Mouse (Mus musculus): ENCODE data around the gene Adgrg1.

Adgrg1 gene

DNA sequence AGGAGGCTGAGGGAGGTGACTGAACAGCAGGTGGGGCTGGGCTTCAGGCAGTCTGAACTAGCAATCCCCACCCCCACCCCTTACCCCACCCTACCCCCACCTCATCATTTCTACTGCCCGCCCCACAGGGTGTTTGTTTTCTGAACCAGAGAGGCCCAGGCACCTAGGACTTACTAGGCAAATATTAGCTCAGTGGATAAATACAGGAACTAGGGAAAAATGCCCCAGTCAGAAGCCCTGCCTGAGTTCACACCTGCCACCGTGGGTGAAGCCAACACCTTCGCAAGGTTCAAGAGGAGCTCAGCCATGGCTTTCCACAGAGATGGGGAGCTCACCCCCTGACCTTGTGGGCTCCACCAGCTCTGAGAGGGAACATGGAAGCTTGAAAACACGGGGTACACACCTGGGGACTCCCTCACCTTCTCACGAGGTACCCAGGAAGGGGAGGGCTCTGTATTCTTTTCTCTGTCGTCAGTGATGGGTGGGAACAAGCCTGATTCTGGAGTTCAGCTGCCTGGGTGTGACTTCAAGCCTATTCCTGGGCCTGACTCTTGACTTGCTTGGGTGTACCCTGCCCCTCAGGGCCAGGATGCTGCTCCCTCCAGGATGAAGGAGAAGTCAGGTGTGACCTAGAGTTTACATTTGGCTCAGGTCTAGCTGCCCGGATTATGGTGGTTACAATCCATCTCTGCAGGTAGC lies at the start of gene Adgrg1:
TSS of gene Adgrg1 (plus strand) at position 285 of the 699 bp plus-strand sequence.
- in situ Hi-C loops (cut with MboI, MseI) = no loop called here

DNA sequence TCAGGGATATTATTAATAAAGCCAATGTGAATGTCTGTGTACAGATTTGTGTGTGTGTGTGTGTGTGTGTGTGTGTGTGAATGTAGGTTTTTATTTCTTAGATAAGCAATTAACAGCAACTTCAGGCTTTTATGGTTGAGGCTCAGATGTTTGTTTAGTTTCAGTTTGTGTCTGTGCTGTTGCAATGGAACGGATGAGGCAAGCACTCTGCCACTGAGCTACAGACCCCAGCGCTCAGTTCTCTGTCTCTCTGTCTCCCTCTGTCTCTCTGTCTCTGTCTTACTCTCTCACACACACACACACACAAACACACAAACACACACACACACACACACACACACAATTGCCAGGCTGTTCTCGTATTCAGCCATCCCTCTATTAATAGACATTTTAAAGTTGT lies 46.3 kb upstream of the Adgrg1 start:
- in situ Hi-C loops (cut with MboI, MseI) = no loop called here

DNA sequence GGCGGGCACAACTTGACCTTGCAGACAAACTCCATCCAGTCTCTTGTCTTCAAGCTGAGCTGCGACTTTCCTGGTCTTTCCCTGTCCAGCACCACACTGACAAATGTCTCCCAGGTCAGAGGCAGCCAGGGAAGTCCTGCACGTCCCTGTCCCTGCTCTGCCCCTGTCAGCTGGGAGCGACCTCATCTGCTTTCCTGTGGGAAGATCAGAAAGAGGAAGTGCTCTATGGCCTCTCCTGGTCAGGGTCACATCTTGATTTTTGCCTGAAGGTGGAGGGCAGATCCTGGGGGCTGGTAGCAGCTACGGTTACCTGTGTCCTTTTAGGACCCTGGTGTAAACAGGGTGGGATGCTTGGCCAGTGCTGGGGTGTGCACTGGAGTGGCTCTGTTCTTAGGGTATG lies 40.6 kb upstream of the Adgrg1 start:
- in situ Hi-C loops (cut with MboI, MseI) = no loop called here

DNA sequence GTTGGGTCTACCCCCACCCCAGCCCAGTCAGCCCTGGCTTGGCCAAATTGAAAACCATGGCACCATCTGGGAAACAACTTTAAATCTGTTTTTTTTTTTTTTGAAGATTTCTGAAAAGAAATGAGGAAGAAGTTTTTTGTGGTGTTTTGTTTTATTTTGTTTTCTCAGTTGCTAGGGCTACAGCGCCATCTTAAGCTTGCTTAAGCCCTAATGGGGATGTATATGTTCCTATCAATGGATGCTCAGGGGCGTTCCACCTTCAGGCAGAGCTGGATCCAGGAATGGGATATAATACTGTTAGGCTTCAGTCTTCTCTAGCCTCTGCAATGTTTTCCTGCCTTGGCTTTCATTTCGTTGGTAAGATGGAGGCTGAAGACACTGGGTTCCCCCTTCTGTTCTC lies 39.4 kb upstream of the Adgrg1 start:
- in situ Hi-C loops (cut with MboI, MseI) = no loop called here

DNA sequence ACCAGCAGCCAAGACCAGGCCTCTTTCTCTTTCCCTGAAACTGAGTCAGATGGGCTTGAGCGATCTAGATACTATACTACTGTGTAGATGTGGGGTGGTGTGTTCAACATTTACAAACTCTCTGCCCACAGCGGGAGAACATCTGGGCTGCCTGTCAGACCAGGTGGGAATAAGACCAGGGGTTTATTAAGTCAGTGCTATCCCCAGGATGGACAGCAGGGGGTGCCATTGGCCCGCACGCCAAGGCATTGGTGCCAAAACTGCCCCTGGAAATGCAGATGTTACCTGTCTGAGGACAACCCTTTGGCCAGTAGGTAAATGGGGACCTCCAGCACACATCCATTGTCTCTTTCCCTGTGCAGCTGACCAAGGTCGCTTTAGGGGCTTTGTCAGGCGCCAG lies 32.0 kb upstream of the Adgrg1 start:
- in situ Hi-C loops (cut with MboI, MseI) = loop anchor here (5.0 kb wide), 3 partner anchors 55 to 260 kb away; partner anchors contain the start of gene Kifc3

DNA sequence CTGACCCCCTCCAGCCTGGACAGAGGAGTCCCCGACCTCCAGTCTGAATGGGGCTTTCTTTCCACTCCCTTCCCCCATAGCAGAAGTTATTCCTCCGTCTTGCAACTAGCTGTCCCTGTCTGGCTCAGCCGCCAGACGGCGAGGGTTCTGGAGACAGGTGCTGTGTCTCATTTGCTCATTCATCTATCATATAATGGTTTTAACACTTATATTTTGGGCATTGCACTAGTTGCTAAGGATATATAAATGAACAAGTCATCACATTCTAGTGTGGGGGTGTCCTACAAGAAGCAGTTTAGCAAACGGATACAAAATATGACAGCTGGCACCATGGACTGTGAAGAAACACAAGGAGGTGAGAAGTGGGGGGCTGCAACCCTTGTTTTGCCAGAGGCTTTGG lies 29.4 kb upstream of the Adgrg1 start:
- in situ Hi-C loops (cut with MboI, MseI) = no loop called here

DNA sequence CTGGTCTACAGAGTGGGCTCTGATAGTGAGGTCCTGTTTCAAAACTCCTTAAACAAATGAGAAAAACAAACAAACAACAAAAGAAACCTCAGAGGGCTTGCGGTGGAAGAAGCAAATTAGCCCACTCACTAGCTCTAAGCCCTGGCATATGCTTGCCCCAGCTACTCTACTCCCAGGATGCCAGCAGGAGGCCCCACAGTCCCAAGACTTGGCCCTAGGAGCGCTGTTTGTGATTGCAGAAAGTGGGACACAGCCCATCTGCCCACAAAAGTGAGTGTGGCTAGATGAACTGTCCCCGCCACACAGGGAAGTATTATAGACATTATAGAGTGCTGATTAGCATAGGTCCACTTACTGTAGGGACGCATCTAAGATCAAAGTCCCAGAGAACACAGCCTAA lies 26.1 kb upstream of the Adgrg1 start:
- in situ Hi-C loops (cut with MboI, MseI) = no loop called here

DNA sequence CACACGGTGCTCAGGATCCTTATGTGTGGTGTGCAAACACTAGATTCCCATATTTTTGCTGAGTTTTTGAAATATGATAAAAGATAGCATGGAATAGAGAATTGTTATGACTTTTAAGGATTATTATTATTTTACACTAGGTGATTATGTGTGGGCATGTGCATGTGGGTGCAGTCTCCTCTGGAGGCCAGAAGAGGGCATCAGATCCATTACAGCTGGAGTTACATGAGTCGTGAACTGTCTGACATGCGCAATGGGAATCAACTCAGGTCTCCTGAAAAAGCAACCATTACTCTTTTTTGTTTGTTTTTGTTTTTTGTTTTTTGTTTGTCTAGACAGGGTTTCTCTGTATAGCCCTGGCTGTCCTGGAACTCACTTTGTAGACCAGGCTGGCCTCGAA lies 25.5 kb upstream of the Adgrg1 start:
- in situ Hi-C loops (cut with MboI, MseI) = no loop called here

DNA sequence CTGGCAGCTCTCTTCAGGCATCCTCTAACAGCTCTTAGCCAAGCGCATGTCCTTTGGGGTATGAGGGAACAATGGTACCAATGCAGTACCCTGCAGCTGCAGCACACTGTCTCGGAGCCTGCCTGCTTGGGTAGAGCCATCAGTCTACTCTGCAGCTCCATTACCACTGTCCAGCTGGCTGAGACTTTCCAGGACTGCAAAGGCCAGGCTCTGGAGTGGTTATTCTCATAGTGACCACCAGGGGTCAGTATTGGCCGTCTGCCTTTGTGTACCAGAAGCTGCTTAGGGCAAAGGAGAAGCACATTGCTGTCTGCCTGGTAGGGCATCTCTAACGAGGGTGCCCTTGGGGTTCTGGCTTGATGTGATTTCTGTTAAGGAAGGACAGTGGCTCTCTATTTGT lies 24.5 kb upstream of the Adgrg1 start:
- in situ Hi-C loops (cut with MboI, MseI) = no loop called here

DNA sequence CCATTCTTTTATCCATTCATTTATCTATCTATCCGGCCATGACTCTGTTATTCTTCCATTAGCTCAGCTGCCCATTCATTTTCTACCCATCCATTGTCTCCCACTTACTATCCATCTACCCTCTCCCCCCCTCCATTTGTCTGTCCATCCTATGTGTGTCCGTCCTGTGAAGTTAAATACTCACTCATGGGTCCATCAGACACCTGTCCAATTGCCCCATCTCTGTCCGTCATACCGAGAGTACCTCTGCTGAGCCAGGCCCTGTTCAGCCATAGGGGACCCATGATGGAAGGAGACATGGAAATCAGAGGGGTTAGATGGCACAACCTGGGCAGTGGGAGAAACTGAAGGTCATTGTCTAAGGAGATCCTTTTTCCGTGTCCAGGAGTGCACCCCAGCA lies 24.1 kb upstream of the Adgrg1 start:
- in situ Hi-C loops (cut with MboI, MseI) = no loop called here

DNA sequence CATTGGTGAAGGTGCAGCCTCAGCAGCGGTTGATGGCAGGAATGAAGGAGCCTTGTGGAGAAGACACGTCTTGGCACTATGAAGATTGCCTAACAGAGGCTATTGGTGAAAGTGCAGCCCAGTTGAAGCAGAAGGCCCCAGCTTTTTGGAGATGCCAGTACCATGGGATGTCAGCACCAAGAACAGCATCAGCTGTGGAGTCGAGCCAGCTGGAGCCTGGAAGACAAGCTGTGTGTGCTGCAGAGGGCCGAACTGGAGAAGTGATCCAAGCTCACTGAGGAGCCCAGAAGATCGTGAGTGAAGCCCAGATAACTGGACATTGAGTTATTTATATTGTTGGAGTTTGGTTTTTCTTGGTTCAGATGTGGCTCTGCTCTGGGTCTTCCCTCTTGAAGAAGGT lies 22.5 kb upstream of the Adgrg1 start:
- in situ Hi-C loops (cut with MboI, MseI) = no loop called here

DNA sequence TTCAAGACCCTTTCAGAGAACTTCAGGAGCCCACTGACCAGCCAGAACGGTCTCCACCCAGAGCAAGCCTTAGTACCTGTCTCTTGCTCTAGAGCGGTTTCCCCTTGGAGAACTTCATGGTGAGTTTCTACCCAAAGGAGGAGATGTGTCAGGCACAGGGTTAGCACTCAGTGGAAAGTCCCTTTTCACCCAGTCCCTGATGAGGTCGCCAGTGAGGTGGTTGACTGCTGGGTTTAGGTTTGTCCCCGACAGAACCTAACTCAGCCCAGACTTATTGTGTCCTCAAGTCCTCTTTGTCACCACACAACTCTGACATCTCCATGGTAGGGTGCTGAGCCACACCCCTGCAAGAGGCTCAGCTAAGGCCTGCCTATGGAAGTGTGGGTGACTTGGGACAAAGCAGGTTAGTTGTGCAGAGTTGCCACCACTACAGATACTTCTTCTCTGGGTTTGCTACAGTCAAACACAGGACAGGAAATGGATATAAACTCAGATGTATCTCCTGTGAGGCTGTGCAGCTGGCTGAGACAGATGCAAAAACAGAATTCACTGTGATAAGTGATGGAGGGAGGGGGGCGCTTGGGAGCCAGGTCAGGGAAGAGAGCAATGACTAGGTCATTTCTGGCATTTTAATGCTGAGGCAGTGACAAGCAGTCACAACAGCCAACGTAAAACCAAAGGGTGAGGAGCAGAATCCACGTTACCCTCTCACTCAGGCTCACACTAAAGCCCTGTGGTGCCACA lies 20.8 kb upstream of the Adgrg1 start:
- in situ Hi-C loops (cut with MboI, MseI) = no loop called here

DNA sequence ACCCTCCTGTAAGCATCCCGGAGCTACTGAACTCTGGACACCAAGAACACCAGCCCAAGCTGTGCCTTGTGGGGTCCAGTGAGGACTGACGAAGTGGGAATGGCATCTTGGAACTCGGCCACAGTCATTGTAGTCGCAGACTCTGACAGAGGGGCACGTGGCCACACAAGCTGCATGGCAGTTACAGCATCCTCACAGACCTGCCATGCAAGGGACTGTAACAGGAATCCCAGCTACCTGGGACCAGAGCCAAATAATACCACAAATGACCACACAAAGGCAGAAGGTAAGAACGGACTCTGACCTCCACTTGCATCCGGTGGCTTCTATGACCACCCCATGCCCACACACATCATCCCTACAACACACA lies 20.2 kb upstream of the Adgrg1 start:
- in situ Hi-C loops (cut with MboI, MseI) = no loop called here

DNA sequence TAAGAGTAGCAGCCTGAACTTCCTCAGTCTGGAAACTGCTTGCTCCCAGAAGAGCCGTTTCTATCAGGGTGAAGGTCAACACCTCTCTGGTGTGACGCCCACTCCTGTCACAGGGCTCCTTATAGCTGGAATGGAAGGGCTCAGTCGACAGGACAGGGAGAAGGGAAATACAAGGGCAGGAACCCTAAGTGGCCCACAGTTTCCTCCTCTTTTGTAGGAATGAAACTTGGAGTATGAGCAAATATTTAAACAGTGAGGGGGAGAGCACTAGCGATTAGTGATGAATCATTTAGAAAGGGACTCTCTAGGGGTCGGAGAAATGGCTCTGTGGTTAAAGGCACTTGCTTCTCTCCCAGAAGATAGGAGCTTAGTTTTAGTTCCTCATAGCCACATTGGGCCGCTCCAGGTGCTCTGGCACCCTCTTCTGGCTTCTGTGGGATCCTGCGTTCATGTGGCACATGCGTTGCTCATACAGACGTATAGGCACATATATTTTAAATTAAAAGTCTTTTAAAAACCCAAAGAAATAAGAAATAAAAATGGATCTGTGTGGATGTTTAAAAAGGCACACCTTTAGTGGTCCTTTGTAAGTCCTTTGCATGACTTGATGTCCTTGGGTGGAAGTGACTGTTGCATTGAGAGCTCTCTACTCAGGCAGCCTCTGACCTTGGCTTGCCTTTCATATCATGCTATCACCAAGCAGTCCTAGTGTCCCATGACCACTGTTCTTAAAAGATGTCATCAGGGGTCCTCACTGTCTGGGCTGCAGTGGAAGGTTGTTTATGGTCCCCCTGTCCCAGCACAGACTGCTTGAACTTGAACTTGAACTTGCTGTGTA lies 19.4 kb upstream of the Adgrg1 start:
- in situ Hi-C loops (cut with MboI, MseI) = no loop called here

DNA sequence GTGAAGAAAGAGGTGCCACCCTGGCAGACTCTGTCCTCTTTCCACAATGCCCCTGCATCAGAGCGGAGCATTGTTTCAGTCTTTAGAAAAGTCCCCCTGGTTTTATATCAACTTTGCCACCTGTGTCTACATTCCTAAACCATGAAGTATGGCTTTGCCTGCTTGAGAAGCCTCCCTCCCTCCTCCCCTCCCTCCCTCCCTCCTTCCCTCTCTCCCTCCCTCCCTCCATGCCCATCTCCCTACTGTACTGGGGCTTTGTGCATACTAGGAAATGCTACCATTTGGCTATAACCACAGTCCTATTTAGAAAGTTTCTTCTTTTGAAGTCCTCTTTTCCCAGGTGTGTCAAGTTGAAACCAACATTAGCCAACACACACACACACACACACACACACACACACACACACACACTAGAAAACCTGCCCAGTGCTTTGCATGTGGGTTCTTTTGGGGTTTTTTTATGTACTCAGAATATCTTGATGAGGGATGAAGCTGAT lies 18.4 kb upstream of the Adgrg1 start:
- in situ Hi-C loops (cut with MboI, MseI) = no loop called here

DNA sequence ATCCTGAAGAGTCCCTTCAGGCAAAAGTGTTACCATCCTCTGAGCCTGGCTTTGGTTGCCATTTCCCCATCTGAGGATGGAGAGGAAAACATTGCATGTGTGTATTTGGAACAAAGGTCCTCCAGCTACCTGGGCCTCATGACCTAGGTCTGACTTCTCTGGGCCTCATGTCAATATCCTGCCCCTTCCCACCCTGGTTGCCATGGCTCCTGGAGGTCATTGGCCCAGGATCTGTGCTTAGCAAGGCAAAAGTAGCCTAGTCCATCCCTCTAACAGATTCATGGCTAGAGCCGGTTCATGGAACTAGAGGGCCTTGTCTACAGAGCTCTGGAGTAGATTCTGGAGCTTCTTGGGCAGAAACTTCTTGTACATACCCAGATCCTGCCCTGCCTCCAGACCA lies 12.3 kb upstream of the Adgrg1 start:
- in situ Hi-C loops (cut with MboI, MseI) = no loop called here

DNA sequence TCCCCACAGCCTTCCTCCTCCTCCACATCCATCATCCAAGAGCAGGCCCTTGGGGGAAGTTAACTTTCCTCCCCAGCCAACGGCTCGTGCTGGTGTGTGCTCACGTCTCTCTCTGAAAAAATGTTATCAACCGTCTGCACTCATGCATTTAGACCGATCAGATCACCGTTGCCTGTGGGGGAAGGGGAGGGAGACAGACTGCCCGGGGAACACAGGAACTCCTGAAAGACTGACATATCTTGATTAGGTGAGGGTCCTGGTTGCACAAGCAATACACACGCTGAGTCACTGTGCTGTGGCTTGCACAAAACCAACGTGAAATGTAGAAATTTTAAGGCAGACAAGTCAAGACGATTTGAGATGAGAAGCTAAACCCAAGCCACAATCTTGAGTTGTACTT lies 9.7 kb upstream of the Adgrg1 start:
- in situ Hi-C loops (cut with MboI, MseI) = loop anchor here (5.0 kb wide), 1 partner anchor 538 kb away; no protein-coding TSS in a partner anchor

DNA sequence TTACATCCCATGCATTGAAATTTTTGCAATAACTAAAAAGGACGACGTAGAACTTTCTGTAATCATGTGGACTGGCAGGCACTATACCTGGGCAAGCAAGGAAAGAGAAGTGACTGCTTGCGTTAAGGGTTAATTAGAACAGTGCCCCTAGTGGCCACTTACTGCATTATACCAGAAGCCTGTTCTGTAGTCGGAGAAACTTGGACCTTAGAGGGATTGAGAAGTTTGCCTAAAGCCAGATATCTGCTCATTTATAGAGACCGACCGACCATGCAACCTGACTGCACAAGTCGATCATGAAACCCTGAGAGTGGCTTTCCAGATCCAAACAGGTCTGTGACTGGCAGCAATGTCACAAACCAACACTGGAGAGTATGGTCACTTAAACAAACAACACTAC lies 8.0 kb upstream of the Adgrg1 start:
- in situ Hi-C loops (cut with MboI, MseI) = loop anchor here (5.0 kb wide), 1 partner anchor 539 kb away; no protein-coding TSS in a partner anchor

DNA sequence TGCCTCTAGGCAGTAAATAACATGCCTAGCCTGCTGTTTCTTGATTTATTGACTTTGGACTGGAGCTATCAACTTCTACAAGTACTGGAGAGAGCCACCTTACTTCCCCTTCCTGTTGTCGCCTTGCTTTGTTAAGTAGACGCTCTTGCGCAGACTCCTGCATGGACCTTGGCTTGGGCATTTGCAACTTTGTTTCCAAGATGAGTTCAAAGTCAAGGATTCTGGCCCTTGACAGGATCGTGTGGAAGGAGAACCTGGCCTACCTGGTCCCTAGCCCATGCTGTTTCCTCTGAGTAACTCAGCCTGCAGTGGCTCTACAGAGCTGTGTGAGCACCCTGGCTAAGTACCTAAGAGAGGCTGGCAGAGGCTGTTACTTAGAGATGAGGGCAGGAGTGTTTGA lies 7.5 kb upstream of the Adgrg1 start:
- in situ Hi-C loops (cut with MboI, MseI) = loop anchor here (5.0 kb wide), 1 partner anchor 540 kb away; no protein-coding TSS in a partner anchor

DNA sequence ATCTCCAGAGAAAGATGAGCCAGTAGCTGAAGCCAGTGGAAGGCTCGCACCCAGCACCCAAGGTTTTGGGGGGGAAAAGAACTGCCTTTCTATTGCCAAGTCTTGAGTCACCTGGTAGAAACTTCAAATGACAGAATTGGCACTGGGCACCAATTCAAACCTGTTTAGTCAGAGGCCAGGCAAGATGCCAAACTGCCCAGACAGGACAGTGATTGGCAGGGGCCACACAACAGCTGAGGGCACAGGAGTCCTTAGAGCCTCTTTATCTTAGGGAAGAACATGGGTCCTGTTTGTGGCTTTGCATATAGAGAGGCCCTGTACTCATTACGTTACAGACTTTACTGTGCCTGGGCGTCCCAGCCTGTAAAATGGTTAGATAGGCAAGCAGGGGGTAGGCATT lies 7.0 kb upstream of the Adgrg1 start:
- in situ Hi-C loops (cut with MboI, MseI) = loop anchor here (5.0 kb wide), 1 partner anchor 540 kb away; no protein-coding TSS in a partner anchor

DNA sequence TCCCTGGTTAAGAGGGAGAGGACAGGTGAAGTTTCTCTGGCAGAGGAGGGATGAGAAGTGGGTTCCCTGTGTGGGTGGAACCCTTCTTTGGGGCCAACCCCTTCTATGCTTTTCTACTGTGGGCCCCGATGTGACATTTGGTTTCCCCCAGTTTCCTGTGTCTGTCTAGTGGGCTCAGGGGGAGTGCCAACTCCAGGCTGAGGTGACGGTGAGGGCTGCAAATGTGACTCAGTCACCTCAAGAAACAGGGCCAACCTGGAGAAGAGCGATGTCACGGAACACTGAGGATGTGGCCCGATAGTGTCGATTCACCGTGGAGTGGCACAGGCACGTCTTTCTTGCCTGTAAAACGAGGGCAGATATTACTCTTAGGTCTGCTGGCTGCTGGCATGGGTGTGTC lies 1.3 kb upstream of the Adgrg1 start:
- in situ Hi-C loops (cut with MboI, MseI) = no loop called here

DNA sequence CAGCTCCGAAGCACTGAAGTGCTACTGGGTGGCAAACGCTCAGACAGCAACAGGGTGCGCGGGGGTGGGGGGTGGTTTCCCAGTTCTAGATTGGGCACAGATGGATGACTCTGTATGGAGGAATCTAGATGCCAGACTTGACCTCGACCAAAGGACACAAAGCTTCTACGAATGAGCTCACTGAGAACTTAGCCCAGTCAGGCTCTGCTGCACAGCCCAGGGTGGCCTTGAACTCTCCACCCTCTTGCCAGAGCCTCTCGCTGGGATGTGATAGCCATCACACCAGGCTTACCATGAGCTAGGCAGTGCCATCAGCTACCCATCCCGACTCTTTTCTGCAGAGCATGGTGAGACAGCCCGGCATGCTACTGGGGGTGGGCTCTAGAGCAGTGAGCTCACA lies 765 bp upstream of the Adgrg1 start:
- in situ Hi-C loops (cut with MboI, MseI) = no loop called here
